Mouse (Mus musculus) MEL (cell line): ENCODE measurements around the gene Tarbp1. TPM values are rescaled to one million over a fixed set of nuclear protein-coding genes. Genes with fewer than 3 reads are reported as not detected.

Experiments used
- DNase-seq: peaks from one replicate; pipeline ENCODE4 v3.0.0; 2011; ENCODE audit warnings: low read depth, low spot score
- H3K27ac ChIP-seq: 2 replicates; pipeline ENCODE4 v1.5.1; 2012; ENCODE audit warnings: low read depth, mild to moderate bottlenecking, control low read depth, low read length, moderate library complexity; ENCODE audit not compliant: control insufficient read depth
- H3K27me3 ChIP-seq, 2 experiments: fragments of 150-350 bp in 1 of 2; sonication (generic) in 1 of 2; 2 replicates each; pipeline ENCODE4 v1.6.1; 2012; ENCODE audit warnings: low read length in 2 of 2, mild to moderate bottlenecking in 2 of 2, improper control_type of control experiment in 1 of 2, moderate library complexity in 1 of 2; ENCODE audit not compliant: insufficient read depth in 2 of 2, control insufficient read depth in 1 of 2
- H3K36me3 ChIP-seq, 2 experiments: 2 replicates each; pipeline ENCODE4 v1.6.1; 2012 to 2014; ENCODE audit warnings: low read length in 2 of 2, improper control_type of control experiment in 1 of 2, inconsistent platforms in 1 of 2, mild to moderate bottlenecking in 1 of 2; ENCODE audit not compliant: insufficient read depth in 2 of 2, control insufficient read depth in 1 of 2
- H3K4me1 ChIP-seq, 2 experiments: fragments of 150-350 bp in 1 of 2; sonication (generic) in 1 of 2; 2 replicates each; pipeline ENCODE4 v1.6.1; 2012; ENCODE audit warnings: low read length in 2 of 2, improper control_type of control experiment in 1 of 2, mild to moderate bottlenecking in 1 of 2; ENCODE audit not compliant: insufficient read depth in 2 of 2, control insufficient read depth in 1 of 2
- H3K4me3 ChIP-seq, 2 experiments: fragments of 150-350 bp in 1 of 2; sonication (generic) in 1 of 2; 2 replicates each; pipeline ENCODE4 v1.5.1; 2012; ENCODE audit warnings: low read depth in 2 of 2, low read length in 2 of 2, mild to moderate bottlenecking in 2 of 2, moderate library complexity in 2 of 2, control low read depth in 1 of 2, improper control_type of control experiment in 1 of 2; ENCODE audit not compliant: control insufficient read depth in 1 of 2, insufficient read depth in 1 of 2
- H3K79me2 ChIP-seq: 2 replicates; pipeline ENCODE4 v1.6.1; 2012; ENCODE audit warnings: mild to moderate bottlenecking, low read length, moderate library complexity; ENCODE audit not compliant: control insufficient read depth, poor library complexity, insufficient read depth
- H3K9ac ChIP-seq: 2 replicates; pipeline ENCODE4 v1.6.1; 2012; ENCODE audit warnings: low read depth, mild to moderate bottlenecking, control low read depth, low read length, moderate library complexity; ENCODE audit not compliant: control insufficient read depth, poor library complexity, severe bottlenecking
- H3K9me3 ChIP-seq: fragments of 150-350 bp; sonication (generic); replicated peaks from 2 replicates; pipeline ENCODE4 v1.6.1; 2012; ENCODE audit warnings: mild to moderate bottlenecking, low read length, improper control_type of control experiment, moderate library complexity; ENCODE audit not compliant: insufficient read depth
- BHLHE40 ChIP-seq: IDR thresholded peaks from 2 replicates; pipeline ENCODE4 v1.6.1; 2012; ENCODE audit warnings: low read depth, mild to moderate bottlenecking, inconsistent platforms, low read length, improper control_type of control experiment, borderline replicate concordance
- CHD1 ChIP-seq: IDR thresholded peaks from 2 replicates; pipeline ENCODE4 v1.6.1; 2012; ENCODE audit warnings: low read depth, mild to moderate bottlenecking, inconsistent platforms, low read length, improper control_type of control experiment
- CTCF ChIP-seq, 3 experiments: IDR thresholded peaks in 2 of 3; conservative IDR thresholded peaks in 1 of 3; 2 replicates each; pipeline ENCODE4 v1.5.1; 2011 to 2012; ENCODE audit warnings: low read length in 3 of 3, low read depth in 2 of 3, mild to moderate bottlenecking in 2 of 3, improper control_type of control experiment in 1 of 3, inconsistent platforms in 1 of 3, mixed read lengths in 1 of 3, moderate library complexity in 1 of 3; ENCODE audit not compliant: control insufficient read depth in 1 of 3, insufficient read depth in 1 of 3, poor library complexity in 1 of 3, severe bottlenecking in 1 of 3
- E2F4 ChIP-seq: IDR thresholded peaks from 2 replicates; pipeline ENCODE4 v1.6.1; 2011; ENCODE audit warnings: low read depth, low read length, improper control_type of control experiment, borderline replicate concordance
- ELF1 ChIP-seq: IDR thresholded peaks from 2 replicates; pipeline ENCODE4 v1.6.1; 2014; ENCODE audit warnings: low read depth, mild to moderate bottlenecking, inconsistent platforms, low read length, improper control_type of control experiment, moderate library complexity
- EP300 ChIP-seq, 2 experiments: IDR thresholded peaks; 2 replicates each; pipeline ENCODE4 v1.6.1; 2011; ENCODE audit warnings: improper control_type of control experiment in 2 of 2, low read length in 2 of 2, low read depth in 1 of 2, mild to moderate bottlenecking in 1 of 2
- GATA1 ChIP-seq: IDR thresholded peaks from 2 replicates; pipeline ENCODE4 v1.6.1; 2011; ENCODE audit warnings: low read depth, low read length, improper control_type of control experiment
- HCFC1 ChIP-seq: IDR thresholded peaks from 2 replicates; pipeline ENCODE4 v1.6.1; 2012; ENCODE audit warnings: low read depth, mild to moderate bottlenecking, inconsistent platforms, low read length, improper control_type of control experiment, moderate library complexity
- JUND ChIP-seq: IDR thresholded peaks from 2 replicates; pipeline ENCODE4 v1.6.1; 2011; ENCODE audit warnings: low read depth, mild to moderate bottlenecking, improper control_type of control experiment, low read length
- MAX ChIP-seq: IDR thresholded peaks from 2 replicates; pipeline ENCODE4 v1.6.1; 2011; ENCODE audit warnings: low read length, improper control_type of control experiment
- MAZ ChIP-seq: IDR thresholded peaks from 2 replicates; pipeline ENCODE4 v1.6.1; 2012; ENCODE audit warnings: low read depth, mild to moderate bottlenecking, inconsistent platforms, low read length, improper control_type of control experiment
- MXI1 ChIP-seq: IDR thresholded peaks from 2 replicates; pipeline ENCODE4 v1.6.1; 2011; ENCODE audit warnings: mild to moderate bottlenecking, low read depth, low read length, improper control_type of control experiment
- MYC ChIP-seq: IDR thresholded peaks from 2 replicates; pipeline ENCODE4 v1.6.1; 2011; ENCODE audit warnings: low read depth, mild to moderate bottlenecking, low read length, improper control_type of control experiment, moderate library complexity
- NELFE ChIP-seq: IDR thresholded peaks from 2 replicates; pipeline ENCODE4 v1.6.1; 2011; ENCODE audit warnings: low read depth, low read length, improper control_type of control experiment
- NRF1 ChIP-seq: IDR thresholded peaks from 2 replicates; pipeline ENCODE4 v1.6.1; 2014; ENCODE audit warnings: low read depth, mild to moderate bottlenecking, inconsistent platforms, low read length, improper control_type of control experiment, moderate library complexity; ENCODE audit not compliant: poor library complexity, insufficient read depth, severe bottlenecking
- POLR2A ChIP-seq, 2 experiments: IDR thresholded peaks; 2 replicates each; pipeline ENCODE4 v1.6.1; 2011 to 2012; ENCODE audit warnings: low read length in 2 of 2, mild to moderate bottlenecking in 2 of 2, control low read depth in 1 of 2, improper control_type of control experiment in 1 of 2, low read depth in 1 of 2, moderate library complexity in 1 of 2; ENCODE audit not compliant: control insufficient read depth in 1 of 2, insufficient read depth in 1 of 2, poor library complexity in 1 of 2
- POLR2AphosphoS2 ChIP-seq: IDR thresholded peaks from 2 replicates; pipeline ENCODE4 v1.6.1; 2011; ENCODE audit warnings: low read length, improper control_type of control experiment
- RAD21 ChIP-seq: IDR thresholded peaks from 2 replicates; pipeline ENCODE4 v1.6.1; 2011; ENCODE audit warnings: mild to moderate bottlenecking, low read depth, low read length, improper control_type of control experiment
- SIN3A ChIP-seq: IDR thresholded peaks from 2 replicates; pipeline ENCODE4 v1.6.1; 2012; ENCODE audit warnings: low read length, improper control_type of control experiment, inconsistent platforms
- SMC3 ChIP-seq: IDR thresholded peaks from 2 replicates; pipeline ENCODE4 v1.6.1; 2011; ENCODE audit warnings: low read depth, low read length, improper control_type of control experiment
- TAL1 ChIP-seq: IDR thresholded peaks from 2 replicates; pipeline ENCODE4 v1.6.1; 2012; ENCODE audit warnings: mild to moderate bottlenecking, inconsistent platforms, low read length, moderate library complexity, mixed read lengths
- TBP ChIP-seq: IDR thresholded peaks from 2 replicates; pipeline ENCODE4 v1.8.0; 2011; ENCODE audit warnings: low read depth, low read length, improper control_type of control experiment
- USF2 ChIP-seq, 2 experiments: IDR thresholded peaks; 2 replicates each; pipeline ENCODE4 v1.6.1; 2011 to 2012; ENCODE audit warnings: improper control_type of control experiment in 2 of 2, low read length in 2 of 2, borderline replicate concordance in 1 of 2, inconsistent platforms in 1 of 2, low read depth in 1 of 2, mild to moderate bottlenecking in 1 of 2; ENCODE audit not compliant: insufficient read depth in 1 of 2
- ZC3H11A ChIP-seq: IDR thresholded peaks from 2 replicates; pipeline ENCODE4 v1.6.1; 2012; ENCODE audit warnings: low read depth, mild to moderate bottlenecking, inconsistent platforms, low read length, improper control_type of control experiment
- polyA plus RNA-seq, 2 experiments: library from polyadenylated mRNA; stranded (reverse) in 1 of 2; unstranded in 1 of 2; fragments of >175 nt in 1 of 2; fragments of >200 nt in 1 of 2; gene quantifications; 2 replicates each; pipeline versions ENCODE4 v1.2.1 to v1.2.4; 2012; ENCODE audit warnings: low replicate concordance in 2 of 2, low read depth in 1 of 2; ENCODE audit not compliant: insufficient read length in 2 of 2, insufficient read depth in 1 of 2, missing spikeins in 1 of 2
- total RNA-seq: library from RNA; depleted of rRNA; stranded (reverse); fragments of 300-350 nt; gene quantifications from 2 replicates; pipeline ENCODE4 v1.2.3, GENCODE M21; 2012

The Tarbp1 gene
- total and polyA plus RNA-seq, 3 experiments: 5.4 to 8.4 TPM; not detected in 1

- TF ChIP-seq GATA1 (no peak), POLR2AphosphoS2 (no peak), SMC3 (no peak), NELFE (no peak), ELF1 (no peak), RAD21 (no peak), MYC (no peak), MAX (no peak), NRF1 (no peak), USF2 (IDR thresholded peaks at IDR 0.05; ENCODE audit: borderline replicate concordance in 1 of 2, insufficient read depth in 1 of 2, low read depth in 1 of 2, low read length in 2 of 2) (no peak), JUND (no peak), E2F4 (no peak)
- no peaks in the 10 kb centered on the region for H3K27me3 ChIP-seq
- no peak overlapping the region for H3K9ac ChIP-seq
- peaks cover 0 to 13% of the 10 kb centered on the region in 2 experiments; a peak in 2 of 4 replicates for H3K4me1 ChIP-seq
- peaks cover 0 to 3% of the 10 kb centered on the region in 2 experiments; a peak in 2 of 4 replicates for H3K36me3 ChIP-seq
- H3K9me3 ChIP-seq: no peaks in the 10 kb centered on the region
- H3K79me2 ChIP-seq: no peaks in the 10 kb centered on the region
- no peak overlapping the region for H3K4me3 ChIP-seq
- no peak overlapping the region for H3K27ac ChIP-seq
- no peak for DNase-seq
Observed at GRCm38 (mm10) chr8:126498465-126498864, 23.6 kb upstream of the Tarbp1 start.

- Histone ChIP-seq H3K9ac (peak overlapping the region; percentile 64), H3K27ac (peak overlapping the region; percentile 29; the same call in 1 of the 2 replicates)
- TF ChIP-seq CTCF (IDR thresholded peaks at IDR 0.05 in 2 of 3, conservative IDR thresholded peaks at IDR 0.05 in 1 of 3; ENCODE audit: control insufficient read depth in 1 of 3, insufficient read depth in 1 of 3, low read depth in 2 of 3, low read length in 3 of 3, poor library complexity in 1 of 3, severe bottlenecking in 1 of 3) (peak in 2 of 3 experiments; percentile 93 to 99), SIN3A (peak; percentile 81), MAX (peak; percentile 58; the same call in 1 of the 2 replicates), MXI1 (peak; percentile 62; the same call in 1 of the 2 replicates), MYC (0 out of 2 replicates have a peak, but pooled peaks have one; percentile 40), ZC3H11A (peak; percentile 99), ELF1 (0 out of 2 replicates have a peak, but pooled peaks have one; percentile 24), TAL1 (no peak), NELFE (no peak; the same call in 1 of the 2 replicates), HCFC1 (peak; percentile 68; the same call in 1 of the 2 replicates), POLR2A (IDR thresholded peaks at IDR 0.05; ENCODE audit: control insufficient read depth in 1 of 2, insufficient read depth in 1 of 2, low read depth in 1 of 2, low read length in 2 of 2, poor library complexity in 1 of 2) (0 out of 4 replicates have a peak, but pooled peaks of 1 of the 2 experiments have one; percentile 29), BHLHE40 (peak; percentile 54; the same call in 1 of the 2 replicates), NRF1 (0 out of 2 replicates have a peak, but pooled peaks have one; percentile 18), CHD1 (no peak), EP300 (IDR thresholded peaks at IDR 0.05; ENCODE audit: low read depth in 1 of 2, low read length in 2 of 2) (0 out of 4 replicates have a peak, but pooled peaks of 1 of the 2 experiments have one; percentile 16), SMC3 (peak; percentile 99), MAZ (no peak), JUND (0 out of 2 replicates have a peak, but pooled peaks have one; percentile 26), TBP (no peak)
- TF ChIP-seq, all 39 proteins: peak for 14
- peaks cover 0 to 3% of the 10 kb centered on the region in 2 experiments; a peak in 2 of 4 replicates for H3K36me3 ChIP-seq
- no peaks in the 10 kb centered on the region for H3K27me3 ChIP-seq
- H3K9me3 ChIP-seq: no peaks in the 10 kb centered on the region
- peak; percentile 90 for DNase-seq
- H3K4me3 ChIP-seq: peak overlapping the region; percentile 39 to 50; a peak in 3 of 4 replicates
- H3K79me2 ChIP-seq: no peaks in the 10 kb centered on the region
- peaks cover 0 to 13% of the 10 kb centered on the region in 2 experiments; a peak in 2 of 4 replicates for H3K4me1 ChIP-seq
Observed at GRCm38 (mm10) chr8:126497541-126498428, 22.9 kb upstream of the Tarbp1 start.
